Comparison of ENCODE assay signal across 1 mouse cellular context in the genomic region with DNA sequence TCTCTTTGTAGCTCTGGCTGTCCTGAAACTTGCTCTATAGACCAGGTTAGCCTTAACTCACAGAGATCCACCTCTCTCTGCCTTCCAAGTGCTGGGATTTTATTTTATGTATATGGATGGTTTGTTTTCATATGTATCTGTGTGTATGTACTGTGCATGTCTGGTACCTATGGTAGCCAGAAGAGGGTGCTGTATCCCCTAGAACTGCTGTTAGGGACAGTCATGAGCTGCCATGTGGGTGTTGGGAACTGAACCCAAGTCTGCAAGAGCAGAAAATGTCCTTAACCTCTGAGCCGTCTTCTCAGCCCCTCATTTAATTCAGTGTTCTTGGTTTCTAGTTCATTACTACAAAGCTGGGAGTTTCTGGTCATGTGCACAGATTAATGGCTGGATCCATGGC.
TF ChIP-seq lines count a peak whose summit lies in the region.

No protein-coding gene starts in this region.

TF ChIP-seq in MEL, 35 proteins besides CTCF, POLR2A, EP300 and RAD21:
- no peak for TF ChIP-seq E2F4 (IDR thresholded peaks at IDR 0.05; ENCODE audit: borderline replicate concordance, low read depth, low read length)
- peak; percentile 33; the same call in 1 of the 2 replicates for TF ChIP-seq SMC3 (IDR thresholded peaks at IDR 0.05; ENCODE audit: low read depth, low read length)
